Mouse (Mus musculus): ENCODE results near the gene Nt5c.

GRCm38 (mm10) chr11:115485155-115485554, 6.5 kb downstream of the Nt5c start:
- TF ChIP-seq GATA1 (IDR thresholded peaks at IDR 0.05; ENCODE audit: borderline replicate concordance, low read length), result no peak
- TF ChIP-seq FLI1 (IDR thresholded peaks at IDR 0.05; ENCODE audit: low read length), result no peak
